Mouse (Mus musculus) cerebellum, adult 9-10 months (tissue): Measurements from ENCODE around the gene Gli1.
A peak's percentile ranks its signal among the peaks of the same experiment; 100 is the strongest.

Experiments used
- DNase-seq: peaks from one replicate; pipeline ENCODE4 v3.0.0; 2022

Gli1 gene

GRCm38 (mm10) chr10:127346173-127346572 lies 4.4 kb upstream of the Gli1 start:
- DNase-seq = no peak

- no peak for DNase-seq
Measured at GRCm38 (mm10) chr10:127343029-127343428, 1.3 kb upstream of the Gli1 start.

GRCm38 (mm10) chr10:127341360-127341690 lies 449 bp downstream of the Gli1 start:
- no peak for DNase-seq

GRCm38 (mm10) chr10:127340577-127341359 lies 1.0 kb downstream of the Gli1 start:
- no peak for DNase-seq

- no peak for DNase-seq
Measured at GRCm38 (mm10) chr10:127339683-127340576, 1.8 kb downstream of the Gli1 start.

GRCm38 (mm10) chr10:127338930-127339682 lies 2.7 kb downstream of the Gli1 start:
- peak; percentile 94 for DNase-seq

GRCm38 (mm10) chr10:127337536-127338099 lies 4.2 kb downstream of the Gli1 start:
- DNase-seq = no peak

- no peak for DNase-seq
Measured at GRCm38 (mm10) chr10:127336952-127337351, 4.8 kb downstream of the Gli1 start.

GRCm38 (mm10) chr10:127335271-127335670 lies 6.5 kb downstream of the Gli1 start:
- DNase-seq = no peak

- DNase-seq = no peak
Measured at GRCm38 (mm10) chr10:127333152-127333551, 8.6 kb downstream of the Gli1 start.

GRCm38 (mm10) chr10:127332211-127332874 lies 9.4 kb downstream of the Gli1 start:
- DNase-seq = no peak

GRCm38 (mm10) chr10:127330212-127330611 lies 11.6 kb downstream of the Gli1 start:
- no peak for DNase-seq

GRCm38 (mm10) chr10:127327461-127328145 lies 14.2 kb downstream of the Gli1 start:
- DNase-seq = no peak

GRCm38 (mm10) chr10:127326828-127327227 lies 14.9 kb downstream of the Gli1 start:
- DNase-seq = no peak

GRCm38 (mm10) chr10:127326017-127326801 lies 15.6 kb downstream of the Gli1 start:
- no peak for DNase-seq

- no peak for DNase-seq
Measured at GRCm38 (mm10) chr10:127325454-127326016, 16.2 kb downstream of the Gli1 start.

- no peak for DNase-seq
Measured at GRCm38 (mm10) chr10:127324495-127324894, 17.3 kb downstream of the Gli1 start.

GRCm38 (mm10) chr10:127323131-127323855 lies 18.5 kb downstream of the Gli1 start:
- no peak for DNase-seq

- DNase-seq = no peak
Measured at GRCm38 (mm10) chr10:127322669-127323068, 19.1 kb downstream of the Gli1 start.

- DNase-seq = no peak
Measured at GRCm38 (mm10) chr10:127322178-127322577, 19.6 kb downstream of the Gli1 start.
